Mouse (Mus musculus): ENCODE measurements at regions not wholly inside any gene's neighbourhood (a gene's known extent, or its start where the extent isn't known, plus 50 kb on each side); places are given as distances from the start of the nearest gene placed in this dataset.
"Not testable (repeated sequence)": the region's sequence is repeated elsewhere in the genome, so short reads cannot be mapped to it uniquely, and the experiment has no call there.

DNA sequence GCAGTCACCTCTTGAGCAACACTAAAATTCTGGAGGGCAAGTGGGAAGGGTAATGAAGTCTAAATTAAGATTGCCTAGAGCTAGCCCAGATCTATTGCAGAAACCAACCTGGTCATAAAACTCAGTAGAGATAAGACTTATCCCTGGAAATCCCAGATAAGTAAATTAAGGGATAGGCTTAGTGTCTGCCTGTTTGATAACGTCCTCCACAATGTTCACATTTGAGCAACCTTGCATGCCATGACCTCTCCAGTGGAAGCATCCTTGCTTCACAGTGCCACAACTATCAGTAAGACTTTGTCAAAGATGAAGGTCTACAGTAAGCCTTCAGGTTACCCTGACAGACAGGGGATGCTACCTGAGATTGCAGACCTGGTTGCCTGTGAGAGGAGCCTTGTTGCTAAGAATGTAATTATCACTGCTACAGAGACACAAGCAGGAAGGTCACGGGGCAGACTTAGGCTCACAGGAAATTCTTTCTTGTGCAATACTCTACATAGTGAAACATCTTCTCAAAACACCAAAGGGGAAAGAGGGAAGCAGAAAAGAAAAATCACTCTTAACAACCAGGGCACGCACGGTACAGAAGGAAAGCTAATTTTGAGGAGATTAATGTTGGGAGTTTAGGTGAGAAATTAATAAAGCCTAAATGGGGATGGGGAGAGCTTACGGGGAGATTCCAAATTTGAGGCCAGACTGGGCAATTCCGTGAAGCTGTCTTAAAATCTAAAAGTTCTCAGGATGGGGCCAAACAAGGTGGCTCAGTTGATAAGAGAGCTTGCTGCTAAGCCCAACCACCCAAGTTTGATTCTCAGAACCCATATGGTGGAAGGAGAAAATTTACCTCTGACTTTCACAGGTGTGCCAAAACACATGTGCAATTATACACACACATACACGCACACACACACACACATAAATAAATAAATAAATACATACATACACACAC lies 56.9 kb upstream of the Prdm9 start:
- DNase-seq (ENCODE audit: low read depth) = no peak

- DNase-seq (ENCODE audit: low read depth) = peak; percentile 21
Measured at GRCm38 (mm10) chr17:15622913-15623312, 58.8 kb upstream of the Prdm9 start.

- no peak for DNase-seq (ENCODE audit: low read depth)
Measured at GRCm38 (mm10) chr17:15630792-15631191, 66.6 kb upstream of the Prdm9 start.

DNA sequence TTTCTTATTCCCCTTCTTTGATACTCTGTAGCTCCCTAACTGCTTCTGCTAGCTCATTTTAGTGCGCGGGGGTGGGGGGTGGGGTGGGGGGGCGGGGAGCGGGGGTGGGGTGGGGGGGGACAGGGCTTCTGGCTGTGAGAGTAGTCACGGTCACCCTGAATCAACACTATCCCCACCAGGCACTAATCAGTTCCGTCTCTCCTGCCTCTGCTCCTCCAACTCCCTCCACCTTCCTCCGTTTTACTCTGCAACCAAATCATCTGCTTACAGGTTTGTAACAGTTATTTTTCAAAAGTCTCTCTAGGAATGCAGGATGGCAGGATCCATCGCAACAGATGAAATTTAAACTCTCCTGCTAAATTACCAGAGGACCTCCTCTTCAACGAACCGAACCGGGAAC lies 67.5 kb upstream of the Prdm9 start:
- no peak for DNase-seq (ENCODE audit: low read depth)

- no peak for DNase-seq (ENCODE audit: low read depth)
Measured at GRCm38 (mm10) chr17:15632090-15632489, 67.9 kb upstream of the Prdm9 start.

- DNase-seq (ENCODE audit: low read depth) = not testable (repeated sequence)
Measured at GRCm38 (mm10) chr17:15639111-15639865, 65.5 kb upstream of the Chd1 start.

DNA sequence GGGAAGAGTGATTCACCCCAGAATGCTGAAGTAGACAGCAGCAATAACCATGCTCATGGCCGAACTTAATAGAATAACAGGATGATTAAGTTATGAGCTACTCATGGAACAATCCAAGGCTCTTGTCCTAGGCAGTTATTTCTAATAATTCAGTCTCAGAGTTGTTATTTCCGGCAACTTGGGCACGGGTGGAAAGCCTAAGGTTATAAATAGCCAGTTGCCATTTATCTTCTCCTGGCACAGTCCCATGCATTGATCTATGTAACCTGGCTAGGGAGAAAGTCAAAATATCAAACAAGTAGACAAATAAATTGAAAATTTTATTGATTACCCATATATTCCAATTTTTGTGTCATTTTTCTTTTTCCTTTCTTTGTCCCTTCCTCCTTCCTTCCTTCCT lies 64.0 kb upstream of the Chd1 start:
- DNase-seq (ENCODE audit: low read depth) = no peak

DNA sequence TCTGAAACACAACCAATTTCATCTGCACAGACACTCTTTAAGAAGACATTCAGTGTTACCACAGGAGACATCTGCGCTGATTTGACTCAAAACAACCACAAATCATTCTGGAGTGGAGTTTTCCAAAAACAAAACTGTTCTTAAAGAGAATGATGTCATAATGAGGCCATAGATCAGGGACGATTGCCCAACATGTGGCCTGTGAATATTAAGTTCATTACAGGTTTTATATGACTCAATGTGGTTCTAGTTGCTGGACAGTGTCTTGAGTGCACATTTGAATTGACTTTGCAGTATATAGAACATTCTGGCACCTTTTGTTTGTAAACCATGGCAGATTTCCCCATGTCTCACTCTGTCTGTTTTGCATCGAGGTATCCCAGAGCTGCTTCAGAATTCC lies 63.0 kb upstream of the Chd1 start:
- DNase-seq (ENCODE audit: low read depth) = no peak

DNA sequence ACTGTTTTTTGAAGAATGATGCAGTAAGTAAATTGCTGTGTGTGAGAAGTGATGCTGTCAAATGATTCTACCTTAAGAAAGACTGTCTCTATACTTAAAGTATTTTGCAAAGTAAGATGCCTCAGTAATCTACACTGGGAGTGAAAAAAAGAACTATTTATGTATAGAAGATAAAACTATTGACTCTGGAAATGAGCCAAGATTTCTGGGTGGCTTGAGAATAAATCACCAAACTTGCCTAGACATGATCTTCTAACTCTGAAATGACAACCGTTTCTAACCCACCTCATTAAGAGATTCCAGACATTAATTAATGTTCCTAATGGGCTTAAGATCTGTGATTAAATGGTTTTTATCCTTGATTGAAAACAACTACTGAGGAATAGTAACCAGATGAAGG lies 58.0 kb upstream of the Chd1 start:
- DNase-seq (ENCODE audit: low read depth) = no peak

DNA sequence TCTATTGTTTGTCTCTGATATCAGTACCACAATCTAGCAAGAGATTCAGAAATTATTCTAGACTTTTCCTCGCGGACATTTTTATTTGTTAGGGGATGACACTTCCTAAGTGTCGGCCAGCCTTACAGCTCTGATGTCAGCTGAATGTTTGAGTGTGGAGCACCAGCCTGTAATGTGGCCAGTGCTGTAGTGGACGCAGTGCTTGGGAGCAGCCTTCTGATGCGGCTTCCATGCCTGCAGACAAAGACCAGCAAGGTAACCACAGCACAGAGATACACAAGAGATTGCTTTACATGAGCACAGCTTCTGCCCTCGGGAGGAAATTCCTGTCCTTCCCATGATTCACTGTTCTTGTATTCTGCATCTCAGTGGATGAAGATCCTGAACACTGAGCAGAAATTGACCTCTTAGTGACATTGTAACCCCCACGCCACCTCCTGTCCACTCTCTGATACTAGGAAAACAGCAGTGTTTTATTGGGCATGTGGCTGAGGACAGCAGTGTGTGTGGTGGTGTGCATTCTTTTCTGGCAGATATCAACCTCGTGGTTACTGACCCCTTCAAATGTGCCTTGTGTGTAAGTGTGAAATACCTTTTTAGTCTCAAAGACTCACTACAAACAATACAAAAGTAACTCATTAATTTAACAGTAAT lies 54.6 kb upstream of the Chd1 start:
- DNase-seq (ENCODE audit: low read depth) = no peak

GRCm38 (mm10) chr17:15651869-15652268 lies 52.9 kb upstream of the Chd1 start:
- DNase-seq (ENCODE audit: low read depth) = no peak

Measured in induced T-regulatory cell, adult 2 months (primary cell).